Mouse (Mus musculus) cerebellum, adult 9-11 months (tissue): Measurements from ENCODE around the gene C9.

Experiments
- DNase-seq: peaks from one replicate; pipeline ENCODE4 v3.0.0; 2022

C9 gene

GRCm38 (mm10) chr15:6492386-6492785 is 47.3 kb downstream of the C9 start:
- DNase-seq = no peak

GRCm38 (mm10) chr15:6498396-6499070 is 53.4 kb downstream of the C9 start:
- no peak for DNase-seq

GRCm38 (mm10) chr15:6500787-6501186 is 55.7 kb downstream of the C9 start:
- no peak for DNase-seq

- DNase-seq = no peak
Measured at GRCm38 (mm10) chr15:6517525-6517924, 72.4 kb downstream of the C9 start.

- DNase-seq = no peak
Measured at GRCm38 (mm10) chr15:6519417-6520255, 74.5 kb downstream of the C9 start.

GRCm38 (mm10) chr15:6520505-6521155 is 75.5 kb downstream of the C9 start:
- no peak for DNase-seq

- DNase-seq = no peak
Measured at GRCm38 (mm10) chr15:6522653-6523167, 77.6 kb downstream of the C9 start, which contains the start of gene Fyb. TSS of gene Fyb (plus strand) at chr15:6522853.

GRCm38 (mm10) chr15:6524801-6525200 is 79.7 kb downstream of the C9 start:
- no peak for DNase-seq

GRCm38 (mm10) chr15:6525386-6525785 is 80.3 kb downstream of the C9 start:
- DNase-seq = no peak

GRCm38 (mm10) chr15:6533858-6534343 is 88.8 kb downstream of the C9 start:
- no peak for DNase-seq

- DNase-seq = no peak
Measured at GRCm38 (mm10) chr15:6534592-6534991, 89.5 kb downstream of the C9 start.

- no peak for DNase-seq
Measured at GRCm38 (mm10) chr15:6539639-6540338, 94.7 kb downstream of the C9 start.
